Mouse (Mus musculus): ENCODE measurements around the gene Socs1. TPM values are rescaled to one million over a fixed set of nuclear protein-coding genes. Genes with fewer than 3 reads are reported as not detected.

The Socs1 gene
- total RNA-seq, 1 experiment: 2.4 TPM

DNA sequence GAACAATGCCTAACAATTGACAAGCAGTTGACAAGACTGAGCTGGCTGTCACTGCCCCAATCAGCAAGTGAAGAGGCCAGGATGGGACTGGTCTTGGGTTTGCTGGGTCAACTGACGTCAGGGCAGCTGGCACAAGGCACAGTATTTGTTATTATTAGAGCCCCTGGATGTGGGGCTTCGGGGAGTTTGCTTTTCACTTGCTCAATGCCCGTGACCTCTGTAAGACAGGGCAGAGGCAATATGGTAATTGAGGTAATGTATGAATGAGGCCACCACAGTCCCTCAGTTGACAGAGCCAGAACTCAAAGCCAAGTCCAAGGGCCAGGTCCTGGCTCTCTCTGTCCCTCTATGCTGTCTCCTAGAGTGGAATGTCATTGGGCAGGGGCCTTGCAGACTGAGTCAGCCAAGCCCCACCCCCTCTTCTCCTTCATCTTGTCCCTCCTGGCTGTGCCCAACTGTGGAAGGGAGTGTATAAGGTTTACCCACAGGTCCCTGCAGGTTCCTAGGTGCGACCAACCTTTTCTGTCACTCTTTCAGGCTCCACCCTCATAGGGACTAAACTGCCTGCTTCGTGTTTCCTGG lies 7.7 kb downstream of the Socs1 start:
- Histone ChIP-seq H3K9me3 (ENCODE audit: control insufficient read depth, insufficient read depth, low read depth, low read length) (no peaks in the 10 kb centered on the region), H3K4me1 (ENCODE audit: control insufficient read depth in 2 of 2, insufficient read depth in 2 of 2, low read length in 2 of 2, poor library complexity in 1 of 2) (peaks cover 0 to 4% of the 10 kb centered on the region in 2 experiments; a peak in 1 of 4 replicates), H3K36me3 (ENCODE audit: control insufficient read depth, insufficient read depth, low read length, poor library complexity, severe bottlenecking) (no peaks in the 10 kb centered on the region), H3K27ac (ENCODE audit: insufficient read depth, low read depth, low read length, poor library complexity, severe bottlenecking) (no peak overlapping the region), H3K4me3 (ENCODE audit: insufficient read depth in 1 of 2, low read depth in 1 of 2, low read length in 2 of 2, poor library complexity in 1 of 2, severe bottlenecking in 1 of 2) (no peak overlapping the region), H3K9ac (ENCODE audit: insufficient read depth, low read depth, low read length, poor library complexity, severe bottlenecking) (no peak overlapping the region)
- TF ChIP-seq ZC3H11A (IDR thresholded peaks at IDR 0.05; ENCODE audit: borderline replicate concordance, low read depth, low read length) (no peak), MAFK (IDR thresholded peaks at IDR 0.05; ENCODE audit: insufficient read depth, low read depth, low read length) (no peak), CHD2 (IDR thresholded peaks at IDR 0.05; ENCODE audit: low read depth, low read length) (no peak), HCFC1 (IDR thresholded peaks at IDR 0.05; ENCODE audit: borderline replicate concordance, insufficient read depth, low read length) (no peak), ZNF384 (IDR thresholded peaks at IDR 0.05; ENCODE audit: low read depth, low read length) (no peak)
- DNase-seq (ENCODE audit: low read depth, low spot score): no peak
- in situ Hi-C loops (cut with MboI; ENCODE audit: low sequenced_read_pairs in 2 of 2, unreplicated experiment in 2 of 2): no loop called here

DNA sequence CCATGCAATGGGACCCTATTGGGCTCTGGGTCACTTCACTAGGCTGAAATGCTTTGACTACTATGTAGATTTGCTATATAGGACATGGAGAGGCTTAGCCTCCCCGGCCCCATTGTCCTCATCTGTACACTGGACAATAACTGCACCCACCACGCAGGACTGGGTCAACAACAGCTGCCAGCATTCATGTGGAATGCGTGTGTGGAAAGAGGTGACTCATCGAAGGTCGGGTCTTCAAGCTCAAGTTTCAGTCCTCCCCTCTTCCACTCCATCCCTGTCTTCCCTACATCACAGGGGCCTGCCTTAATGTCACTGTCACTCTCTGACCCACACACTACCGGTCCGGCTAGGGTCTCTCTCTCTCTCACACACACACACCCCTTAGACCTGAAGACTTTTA lies 9.0 kb downstream of the Socs1 start:
- no peaks in the 10 kb centered on the region for H3K4me1 ChIP-seq (ENCODE audit: control insufficient read depth in 2 of 2, insufficient read depth in 2 of 2, low read length in 2 of 2, poor library complexity in 1 of 2)
- no peak overlapping the region for H3K9ac ChIP-seq (ENCODE audit: insufficient read depth, low read depth, low read length, poor library complexity, severe bottlenecking)
- in situ Hi-C loops (cut with MboI; ENCODE audit: low sequenced_read_pairs in 2 of 2, unreplicated experiment in 2 of 2): no loop called here
- DNase-seq (ENCODE audit: low read depth, low spot score): no peak
- no peak for TF ChIP-seq CHD2 (IDR thresholded peaks at IDR 0.05; ENCODE audit: low read depth, low read length)
- no peak for TF ChIP-seq ZC3H11A (IDR thresholded peaks at IDR 0.05; ENCODE audit: borderline replicate concordance, low read depth, low read length)
- no peak for TF ChIP-seq HCFC1 (IDR thresholded peaks at IDR 0.05; ENCODE audit: borderline replicate concordance, insufficient read depth, low read length)
- TF ChIP-seq MAFK (IDR thresholded peaks at IDR 0.05; ENCODE audit: insufficient read depth, low read depth, low read length): no peak
- TF ChIP-seq ZNF384 (IDR thresholded peaks at IDR 0.05; ENCODE audit: low read depth, low read length): no peak
- no peaks in the 10 kb centered on the region for H3K9me3 ChIP-seq (ENCODE audit: control insufficient read depth, insufficient read depth, low read depth, low read length)
- no peak overlapping the region for H3K4me3 ChIP-seq (ENCODE audit: insufficient read depth in 1 of 2, low read depth in 1 of 2, low read length in 2 of 2, poor library complexity in 1 of 2, severe bottlenecking in 1 of 2)
- H3K36me3 ChIP-seq (ENCODE audit: control insufficient read depth, insufficient read depth, low read length, poor library complexity, severe bottlenecking): no peaks in the 10 kb centered on the region
- no peak overlapping the region for H3K27ac ChIP-seq (ENCODE audit: insufficient read depth, low read depth, low read length, poor library complexity, severe bottlenecking)

DNA sequence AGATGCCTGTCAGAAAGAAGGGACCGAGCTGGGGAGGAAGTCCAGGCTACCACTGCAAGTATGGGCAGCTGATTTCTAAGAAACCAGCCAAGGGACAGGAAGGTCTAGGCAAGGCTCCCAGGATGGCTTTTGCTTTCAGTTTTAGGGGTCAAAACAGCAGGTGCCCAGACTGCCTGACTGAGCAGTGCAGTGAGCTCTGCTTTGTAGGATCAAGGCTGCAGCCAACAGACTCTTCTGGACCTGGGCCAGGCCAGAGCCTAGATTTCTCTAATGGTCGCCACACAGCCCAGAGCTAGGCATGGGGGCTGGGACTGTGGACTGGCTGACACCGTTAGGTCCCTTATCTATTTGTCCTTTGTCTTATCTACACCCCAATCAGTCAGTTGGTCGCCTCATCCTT lies 10.6 kb downstream of the Socs1 start:
- no peak for TF ChIP-seq ZNF384 (IDR thresholded peaks at IDR 0.05; ENCODE audit: low read depth, low read length)
- no peak for TF ChIP-seq ZC3H11A (IDR thresholded peaks at IDR 0.05; ENCODE audit: borderline replicate concordance, low read depth, low read length)
- no peak for TF ChIP-seq HCFC1 (IDR thresholded peaks at IDR 0.05; ENCODE audit: borderline replicate concordance, insufficient read depth, low read length)
- no peak for TF ChIP-seq MAFK (IDR thresholded peaks at IDR 0.05; ENCODE audit: insufficient read depth, low read depth, low read length)
- no peak for TF ChIP-seq CHD2 (IDR thresholded peaks at IDR 0.05; ENCODE audit: low read depth, low read length)
- H3K9me3 ChIP-seq (ENCODE audit: control insufficient read depth, insufficient read depth, low read depth, low read length): no peaks in the 10 kb centered on the region
- H3K4me1 ChIP-seq (ENCODE audit: control insufficient read depth in 2 of 2, insufficient read depth in 2 of 2, low read length in 2 of 2, poor library complexity in 1 of 2): no peaks in the 10 kb centered on the region
- no peaks in the 10 kb centered on the region for H3K36me3 ChIP-seq (ENCODE audit: control insufficient read depth, insufficient read depth, low read length, poor library complexity, severe bottlenecking)
- no peak overlapping the region for H3K27ac ChIP-seq (ENCODE audit: insufficient read depth, low read depth, low read length, poor library complexity, severe bottlenecking)
- H3K4me3 ChIP-seq (ENCODE audit: insufficient read depth in 1 of 2, low read depth in 1 of 2, low read length in 2 of 2, poor library complexity in 1 of 2, severe bottlenecking in 1 of 2): no peak overlapping the region
- DNase-seq (ENCODE audit: low read depth, low spot score): no peak
- in situ Hi-C loops (cut with MboI; ENCODE audit: low sequenced_read_pairs in 2 of 2, unreplicated experiment in 2 of 2): no loop called here
- no peak overlapping the region for H3K9ac ChIP-seq (ENCODE audit: insufficient read depth, low read depth, low read length, poor library complexity, severe bottlenecking)

DNA sequence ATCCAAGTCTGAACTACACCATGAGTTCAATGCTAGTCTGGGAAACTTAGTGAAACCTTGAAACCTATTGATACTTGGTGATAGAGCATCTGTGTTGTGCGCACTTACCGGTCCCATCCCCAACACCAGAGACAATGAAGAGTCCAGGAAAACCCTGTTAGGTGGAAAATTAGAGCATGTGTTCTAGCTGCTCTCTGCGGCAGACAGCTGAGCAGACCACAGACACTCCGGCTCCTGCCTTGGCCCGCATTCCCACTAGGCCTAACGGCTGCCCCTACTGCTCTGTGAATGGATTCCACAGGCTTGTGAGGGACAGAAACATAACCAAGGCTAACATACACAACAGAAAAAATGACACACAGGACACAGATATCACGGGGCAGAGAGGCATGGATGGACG lies 11.8 kb downstream of the Socs1 start:
- no peak for TF ChIP-seq ZC3H11A (IDR thresholded peaks at IDR 0.05; ENCODE audit: borderline replicate concordance, low read depth, low read length)
- TF ChIP-seq CHD2 (IDR thresholded peaks at IDR 0.05; ENCODE audit: low read depth, low read length): no peak
- no peak for TF ChIP-seq ZNF384 (IDR thresholded peaks at IDR 0.05; ENCODE audit: low read depth, low read length)
- TF ChIP-seq HCFC1 (IDR thresholded peaks at IDR 0.05; ENCODE audit: borderline replicate concordance, insufficient read depth, low read length): no peak
- no peak for TF ChIP-seq MAFK (IDR thresholded peaks at IDR 0.05; ENCODE audit: insufficient read depth, low read depth, low read length)
- Histone ChIP-seq H3K9me3 (ENCODE audit: control insufficient read depth, insufficient read depth, low read depth, low read length) (no peaks in the 10 kb centered on the region), H3K36me3 (ENCODE audit: control insufficient read depth, insufficient read depth, low read length, poor library complexity, severe bottlenecking) (no peaks in the 10 kb centered on the region), H3K27ac (ENCODE audit: insufficient read depth, low read depth, low read length, poor library complexity, severe bottlenecking) (no peak overlapping the region), H3K4me3 (ENCODE audit: insufficient read depth in 1 of 2, low read depth in 1 of 2, low read length in 2 of 2, poor library complexity in 1 of 2, severe bottlenecking in 1 of 2) (no peak overlapping the region), H3K9ac (ENCODE audit: insufficient read depth, low read depth, low read length, poor library complexity, severe bottlenecking) (no peak overlapping the region), H3K4me1 (ENCODE audit: control insufficient read depth in 2 of 2, insufficient read depth in 2 of 2, low read length in 2 of 2, poor library complexity in 1 of 2) (no peaks in the 10 kb centered on the region)
- no peak for DNase-seq (ENCODE audit: low read depth, low spot score)
- in situ Hi-C loops (cut with MboI; ENCODE audit: low sequenced_read_pairs in 2 of 2, unreplicated experiment in 2 of 2): no loop called here

Measured in ES-E14 (cell line).